Mouse (Mus musculus) T-cell, adult 2 months (primary cell): ENCODE data around the gene Xpo1.
"Not testable (repeated sequence)": the region's sequence is repeated elsewhere in the genome, so short reads cannot be mapped to it uniquely, and the experiment has no call there.

Source experiments
- DNase-seq: peaks from one replicate; pipeline ENCODE4 v3.0.0; 2022; ENCODE audit warnings: low spot score

The Xpo1 gene

DNA sequence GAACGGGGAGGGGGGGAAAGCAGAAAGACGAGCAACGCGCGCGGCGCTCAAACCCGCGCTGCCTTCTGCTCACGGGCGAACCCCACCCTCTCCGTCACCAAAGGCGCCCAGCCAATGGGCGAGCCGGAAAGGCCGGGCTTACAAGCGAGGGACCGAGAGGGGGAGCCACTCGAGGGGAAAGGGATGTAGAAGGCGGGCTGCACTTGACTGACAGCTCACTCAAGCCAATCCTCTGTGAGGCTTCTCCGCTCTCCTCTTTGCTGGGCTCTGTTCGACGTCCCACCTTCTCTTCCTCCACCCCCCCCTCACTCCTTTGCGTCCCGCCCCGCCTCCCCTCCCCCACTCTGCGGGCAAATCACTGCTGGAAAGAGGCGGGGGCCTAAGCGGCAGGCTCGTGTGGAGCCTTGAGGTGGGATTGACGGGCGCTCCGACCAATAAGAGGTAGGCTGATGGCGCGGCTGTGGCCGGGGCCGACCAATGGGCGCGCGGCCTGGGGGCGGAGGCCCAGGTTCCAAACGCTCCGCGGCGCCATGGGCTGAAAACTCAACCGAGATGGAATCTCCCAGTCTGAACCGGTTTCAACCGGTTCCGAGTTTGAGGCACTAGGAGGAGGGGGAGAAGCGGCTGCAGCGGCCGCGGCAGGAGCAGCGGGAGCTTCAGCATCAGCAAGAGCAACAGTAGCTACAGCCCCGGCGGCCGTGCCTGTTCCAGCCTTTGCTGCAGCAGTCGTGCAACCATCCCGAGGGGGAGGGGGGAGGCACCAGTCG lies at the start of gene Xpo1:
Gene Xpo1, plus strand, starts transcription at position 615 of the 767 bp plus-strand sequence.
- DNase-seq = peak; percentile 100

- DNase-seq = no peak
Measured at GRCm38 (mm10) chr11:23209717-23210116, 46.1 kb upstream of the Xpo1 start.

DNA sequence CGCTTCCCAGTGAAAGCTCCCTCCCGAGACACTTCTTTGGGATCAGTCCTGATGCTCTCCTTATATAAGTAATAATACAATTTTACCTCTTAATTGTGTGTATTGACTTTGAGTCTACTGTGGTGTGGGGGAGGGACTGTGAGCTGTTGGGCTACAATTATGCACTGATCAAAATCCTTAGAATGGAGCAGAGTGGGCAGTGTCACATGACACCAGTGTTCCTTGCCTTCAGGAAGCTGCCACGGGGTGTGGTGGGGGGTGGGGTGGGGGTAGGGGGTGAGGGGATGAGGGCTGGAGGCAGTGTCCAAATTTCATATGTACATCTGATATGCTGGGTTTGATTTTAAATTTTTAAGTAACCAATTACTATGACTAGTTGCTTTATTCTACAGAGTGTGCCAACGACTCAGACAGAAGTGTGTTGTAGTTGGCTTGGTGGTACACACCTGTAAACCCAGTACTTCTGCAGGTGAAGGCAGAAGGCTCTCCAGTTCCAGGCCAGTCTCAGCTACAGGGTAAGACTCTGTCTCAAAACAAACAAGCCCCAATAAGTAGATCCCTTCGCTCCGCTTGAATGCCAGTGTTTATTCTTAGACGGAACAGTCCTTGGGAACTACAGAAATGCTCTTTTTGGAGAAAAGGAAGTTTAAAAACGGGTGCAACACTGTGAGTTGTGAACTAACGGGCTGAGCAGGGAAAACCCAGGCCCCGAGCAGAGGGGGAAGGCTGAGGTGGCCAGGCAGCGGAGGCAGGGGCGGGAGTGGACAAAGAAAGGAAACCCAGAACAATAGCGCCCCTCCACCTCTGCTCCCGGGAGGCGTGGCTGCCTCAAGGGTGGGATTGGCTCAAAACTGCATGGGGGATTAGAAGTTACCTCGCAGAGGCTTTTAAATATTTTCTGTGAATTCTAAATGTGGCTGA lies 45.0 kb upstream of the Xpo1 start:
- no peak for DNase-seq

GRCm38 (mm10) chr11:23217430-23217829 lies 38.4 kb upstream of the Xpo1 start:
- no peak for DNase-seq

DNA sequence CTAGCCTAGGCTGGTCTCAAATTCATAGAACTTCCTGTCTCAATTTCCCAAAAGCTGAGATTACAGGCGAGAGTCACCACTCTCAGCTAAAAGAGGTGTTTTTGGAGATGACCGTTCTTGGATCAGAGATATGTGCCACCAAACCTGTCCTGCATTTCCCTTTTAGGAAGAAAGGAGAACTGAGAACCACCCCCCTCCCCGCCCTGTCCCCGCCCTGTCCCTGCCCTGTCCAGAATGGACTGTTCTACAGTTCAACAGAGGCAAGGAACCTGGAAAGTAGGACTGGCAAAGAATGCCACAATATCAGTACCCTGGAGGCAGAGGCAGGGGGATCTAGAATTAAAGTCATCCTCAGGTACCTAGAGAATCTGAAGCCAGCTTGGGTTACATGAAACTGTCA lies 19.8 kb upstream of the Xpo1 start:
- DNase-seq = no peak

GRCm38 (mm10) chr11:23253931-23254330 lies 1.9 kb upstream of the Xpo1 start:
- DNase-seq = no peak

GRCm38 (mm10) chr11:23254548-23254947 lies 1.3 kb upstream of the Xpo1 start:
- DNase-seq = no peak

- no peak for DNase-seq
Measured at GRCm38 (mm10) chr11:23255053-23255426, 801 bp upstream of the Xpo1 start.

GRCm38 (mm10) chr11:23256194-23256802 lies 457 bp downstream of the Xpo1 start:
- DNase-seq = no peak

DNA sequence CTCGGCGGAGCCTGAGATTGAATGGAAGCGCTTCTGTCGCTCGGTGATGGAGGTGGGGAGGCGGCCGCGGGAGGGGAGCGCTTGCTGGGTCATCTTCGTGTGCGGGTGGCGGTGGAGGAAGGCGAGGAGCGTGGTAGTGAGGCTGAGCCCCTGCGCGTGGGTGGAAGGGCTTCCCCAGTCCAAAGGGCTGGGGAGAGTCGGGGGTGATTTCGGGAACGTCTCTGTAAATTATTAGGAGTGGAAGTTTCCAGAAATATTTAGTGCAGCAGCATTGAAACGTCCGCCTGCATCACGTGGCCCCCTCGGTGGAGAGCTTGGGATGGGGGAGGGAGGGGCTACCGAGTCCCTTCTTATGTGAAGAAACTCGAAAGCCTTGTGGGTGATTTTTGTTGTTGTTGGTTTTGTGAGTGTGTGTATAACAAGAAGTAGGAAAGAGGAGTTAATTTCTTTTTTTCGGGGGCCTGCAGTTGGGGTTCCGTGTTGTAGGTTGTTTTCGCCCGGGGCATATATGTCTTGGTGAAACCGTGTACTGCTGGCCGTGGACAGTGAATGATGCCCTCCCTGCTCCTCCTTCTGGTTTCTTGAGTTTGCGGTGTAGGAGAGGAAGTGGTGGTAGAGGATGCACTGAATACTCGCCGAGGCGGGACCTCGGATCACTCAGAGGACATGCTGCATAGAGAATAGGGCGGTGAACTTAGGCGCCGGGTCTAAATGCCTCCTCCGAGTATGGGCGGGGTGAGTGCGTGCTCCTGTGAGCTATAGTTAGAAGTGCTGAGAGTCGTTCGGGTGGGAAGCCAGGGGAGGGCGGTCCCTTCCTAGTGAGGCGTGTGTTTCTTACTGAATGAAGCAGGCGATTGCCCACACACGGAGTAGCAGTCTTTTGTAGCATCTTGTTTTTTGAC lies 1.2 kb downstream of the Xpo1 start:
- peak; percentile 89 for DNase-seq

GRCm38 (mm10) chr11:23259073-23259472 lies 3.2 kb downstream of the Xpo1 start:
- DNase-seq = no peak

- DNase-seq = no peak
Measured at GRCm38 (mm10) chr11:23259481-23259880, 3.6 kb downstream of the Xpo1 start.

DNA sequence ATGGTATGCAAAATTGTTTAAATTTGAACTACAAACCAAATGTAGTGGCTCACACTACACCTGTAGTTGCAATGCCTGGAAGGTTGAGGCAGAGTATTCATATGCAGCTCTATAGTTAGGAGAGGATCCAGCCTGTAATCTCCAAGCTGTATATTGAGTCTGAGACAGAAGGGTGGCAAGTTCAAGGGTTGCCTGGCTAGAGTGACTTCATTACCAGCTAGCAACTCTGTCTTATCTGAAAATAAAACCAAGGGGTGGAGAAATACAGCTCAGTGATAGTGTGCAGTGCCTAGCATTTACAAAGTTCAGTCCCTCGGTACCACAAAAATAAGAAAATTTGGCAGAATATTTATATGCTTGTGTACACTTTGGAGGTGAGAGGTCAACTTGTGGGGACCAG lies 4.3 kb downstream of the Xpo1 start:
- no peak for DNase-seq

DNA sequence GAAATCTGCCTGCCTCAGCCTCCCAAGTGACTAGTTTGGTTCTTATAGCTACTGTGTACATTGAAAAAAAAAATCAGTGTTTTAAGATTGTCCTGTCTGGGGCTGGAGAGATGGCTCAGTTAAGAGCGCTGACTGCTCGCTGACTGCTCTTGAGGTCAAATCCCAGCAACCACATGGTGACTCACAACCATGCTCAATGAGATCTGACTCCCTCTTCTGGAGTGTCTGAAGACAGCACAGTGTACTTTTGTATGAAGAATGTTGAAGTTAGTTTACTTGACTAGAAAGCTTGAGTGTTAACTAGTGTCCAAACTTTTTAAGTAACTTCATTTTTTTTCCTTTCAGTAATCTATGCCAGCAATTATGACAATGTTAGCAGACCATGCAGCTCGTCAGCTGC lies 5.6 kb downstream of the Xpo1 start:
- peak; percentile 36 for DNase-seq

DNA sequence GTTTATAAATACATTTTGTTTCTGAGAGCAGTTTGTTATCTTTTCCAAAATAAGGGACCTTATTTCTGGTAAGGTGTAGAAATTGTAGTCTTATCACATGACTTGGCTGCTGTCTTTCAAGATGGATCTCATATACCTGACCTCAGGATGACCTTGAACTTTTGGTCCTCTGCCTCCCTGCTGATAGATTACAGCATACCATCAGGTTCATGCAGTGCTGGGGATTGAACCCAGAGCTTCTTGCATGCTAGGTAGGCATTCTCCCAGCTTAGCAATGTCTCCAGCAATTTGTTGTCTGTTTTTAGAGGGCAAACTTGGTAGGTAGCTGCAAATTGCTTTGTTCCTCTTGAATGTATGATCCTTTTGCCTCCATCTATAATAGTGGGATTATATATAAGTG lies 9.1 kb downstream of the Xpo1 start:
- no peak for DNase-seq

DNA sequence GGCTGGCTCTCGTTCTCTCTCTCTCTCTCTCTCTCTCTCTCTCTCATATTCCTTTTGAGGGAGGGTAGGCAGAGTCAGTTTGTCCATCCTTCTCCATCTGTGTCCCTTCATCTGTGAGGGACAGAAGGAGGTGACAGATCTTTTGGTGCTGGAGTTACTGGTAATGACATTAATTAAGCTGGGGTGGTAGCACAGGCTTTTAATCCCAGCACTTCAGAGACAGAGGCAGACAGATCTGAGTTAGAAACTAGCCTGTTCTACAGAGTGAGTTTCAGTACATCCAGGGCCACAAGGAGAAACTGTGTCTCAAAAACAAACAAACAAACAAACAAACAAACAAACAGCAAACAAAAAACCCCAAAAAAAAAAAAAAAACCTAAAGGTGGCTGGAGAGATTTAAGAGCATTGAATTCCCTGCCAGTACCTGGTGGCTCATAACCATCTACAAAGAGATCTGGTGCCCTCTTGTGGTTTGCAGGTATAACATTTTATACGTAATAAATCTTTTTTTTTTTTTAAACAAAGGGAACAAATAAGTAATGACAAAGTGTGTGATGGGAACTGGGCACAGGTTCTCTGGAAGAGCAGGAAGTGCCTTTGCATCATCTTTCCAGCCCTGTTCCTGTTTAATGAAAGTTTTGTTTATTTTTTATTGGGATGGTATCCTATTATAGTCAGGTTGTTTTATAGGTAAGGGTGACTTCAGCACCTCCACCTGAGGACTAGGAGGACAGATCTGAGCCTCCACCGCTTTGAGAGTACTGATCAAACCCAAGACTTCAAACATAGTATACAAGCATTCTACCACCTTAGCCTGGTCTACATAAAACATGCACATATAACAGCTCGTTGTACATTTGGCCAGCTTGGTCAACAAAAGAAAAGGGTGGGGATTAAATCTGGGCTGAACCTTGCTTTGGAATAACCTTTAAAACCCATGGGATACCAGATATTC lies 16.2 kb downstream of the Xpo1 start:
- peak; percentile 63 for DNase-seq

DNA sequence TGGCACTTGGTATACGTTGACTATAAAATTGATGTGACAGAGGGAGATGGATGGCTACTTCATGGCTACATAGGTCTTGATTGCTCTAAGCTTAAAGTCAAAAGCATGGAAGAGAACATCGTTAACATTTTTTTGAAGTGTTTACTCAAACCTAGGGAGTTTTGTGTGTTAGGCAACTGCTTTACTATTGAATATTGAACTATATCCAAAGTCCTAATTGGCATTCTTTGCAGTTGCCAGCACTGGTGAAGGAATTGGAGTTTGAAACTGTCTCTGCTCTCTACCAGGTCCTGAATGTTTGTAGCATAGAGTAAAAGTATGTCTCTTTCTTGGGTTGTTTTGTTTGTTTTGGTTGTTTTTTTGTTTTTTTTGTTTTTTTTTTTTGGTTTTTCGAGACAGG lies 19.9 kb downstream of the Xpo1 start:
- no peak for DNase-seq

- no peak for DNase-seq
Measured at GRCm38 (mm10) chr11:23284469-23284868, 28.6 kb downstream of the Xpo1 start.

GRCm38 (mm10) chr11:23288866-23289265 lies 33.0 kb downstream of the Xpo1 start:
- not testable (repeated sequence) for DNase-seq

DNA sequence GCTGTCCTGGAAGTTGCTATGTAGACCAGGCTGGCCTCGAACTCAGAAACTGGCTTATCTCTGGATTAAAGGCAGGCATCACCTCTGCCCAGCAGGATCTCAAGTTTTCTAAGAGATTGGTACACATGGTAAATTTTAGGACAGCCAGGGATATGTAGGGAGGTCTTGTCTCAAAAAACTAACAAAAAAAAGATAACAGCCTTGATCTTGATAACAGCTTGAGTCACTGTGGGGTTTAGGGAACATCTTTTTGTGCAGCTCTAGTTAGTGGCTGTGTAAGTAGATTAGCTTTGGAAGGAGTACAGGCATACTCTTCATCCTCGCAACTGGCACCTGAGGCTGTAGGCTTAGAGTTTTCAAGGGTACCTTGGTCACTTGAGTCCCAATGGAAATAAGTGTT lies 41.5 kb downstream of the Xpo1 start:
- DNase-seq = no peak

GRCm38 (mm10) chr11:23298301-23298700 lies 42.5 kb downstream of the Xpo1 start:
- no peak for DNase-seq
